Mouse (Mus musculus) lung, postnatal 0 days (tissue): ENCODE measurements at regions not wholly inside any gene's neighbourhood (a gene's known extent, or its start where the extent isn't known, plus 50 kb on each side); places are given as distances from the start of the nearest gene placed in this dataset.

Experiments used
- CTCF ChIP-seq: IDR thresholded peaks from 2 replicates; pipeline ENCODE4 v1.5.1; 2016; ENCODE audit warnings: antibody characterized with exemption, mild to moderate bottlenecking
- EP300 ChIP-seq: IDR thresholded peaks from 2 replicates; pipeline ENCODE4 v1.6.1; 2016; ENCODE audit warnings: antibody characterized with exemption, mild to moderate bottlenecking, control low read depth

- TF ChIP-seq EP300 (no peak), CTCF (no peak)
These were observed 104.2 kb downstream of the 4931417E11Rik start for GRCm38 (mm10) chr6:73365306-73365705.
